Mouse (Mus musculus) embryonic facial prominence, embryonic 11.5 days (tissue): ENCODE results near the gene Zmym3. TPM values are rescaled to one million over a fixed set of nuclear protein-coding genes. Genes with fewer than 3 reads are reported as not detected.
A peak's percentile ranks its signal among the peaks of the same experiment; 100 is the strongest.

Source experiments
- ATAC-seq: fragments of 200-750 bp; cut with Nextera tagmentation; replicated peaks from 2 replicates; pipeline ENCODE4 v1.8.0; 2017; ENCODE audit warnings: low read depth; ENCODE audit not compliant: insufficient number of reproducible peaks, low FRiP score, low TSS enrichment
- DNase-seq: peaks from one replicate; pipeline ENCODE4 v3.0.0-alpha.2; 2015; ENCODE audit warnings: low spot score
- H3K27ac ChIP-seq: fragments of 300-500 bp; sonication (generic); replicated peaks from 2 replicates; pipeline ENCODE4 v1.5.1; 2014; ENCODE audit warnings: mild to moderate bottlenecking, low read depth, low read length, control low read depth
- H3K27me3 ChIP-seq: fragments of 300-500 bp; sonication (generic); 2 replicates; pipeline ENCODE4 v1.6.1; 2014; ENCODE audit warnings: mild to moderate bottlenecking, low read length, moderate library complexity, mixed read lengths; ENCODE audit not compliant: control insufficient read depth, insufficient read depth
- H3K36me3 ChIP-seq: fragments of 300-500 bp; sonication (generic); replicated peaks from 2 replicates; pipeline ENCODE4 v1.6.1; 2014; ENCODE audit warnings: low read depth, mild to moderate bottlenecking, low read length, moderate library complexity, mixed read lengths; ENCODE audit not compliant: control insufficient read depth, insufficient read depth
- H3K4me1 ChIP-seq: fragments of 300-500 bp; sonication (generic); 2 replicates; pipeline ENCODE4 v1.6.1; 2014; ENCODE audit warnings: low read length, mixed read lengths; ENCODE audit not compliant: control insufficient read depth, insufficient read depth
- H3K4me2 ChIP-seq: fragments of 300-500 bp; sonication (generic); 2 replicates; pipeline ENCODE4 v1.6.1; 2014; ENCODE audit warnings: low read depth, mild to moderate bottlenecking, control low read depth, low read length, moderate library complexity
- H3K4me3 ChIP-seq: fragments of 300-500 bp; sonication (generic); 2 replicates; pipeline ENCODE4 v1.5.1; 2014; ENCODE audit warnings: low read depth, low read length, control low read depth
- H3K9ac ChIP-seq: fragments of 300-500 bp; sonication (generic); replicated peaks from 2 replicates; pipeline ENCODE4 v1.6.1; 2014; ENCODE audit warnings: mild to moderate bottlenecking, control low read depth, low read length
- H3K9me3 ChIP-seq: fragments of 300-500 bp; sonication (generic); replicated peaks from 2 replicates; pipeline ENCODE4 v1.6.1; 2016; ENCODE audit warnings: mild to moderate bottlenecking, low read length, inconsistent platforms, mixed read lengths; ENCODE audit not compliant: control insufficient read depth
- WGBS: fragments of 180-500 bp; shearing (Covaris S2); extraction: QIAGEN DNeasy Blood & Tissue Kit; methylation state at CpG from one replicate; pipeline ENCODE4 v1.1.7; 2014; 5-methylcytosine and 5-hydroxymethylcytosine counted together
- polyA plus RNA-seq: library from polyadenylated mRNA; unstranded; fragments of >200 nt; fragmentation: Nextera tagmentation; extraction: Ambion mirVana; gene quantifications from 2 replicates; pipeline ENCODE4 v1.2.1, GENCODE M21; 2014

The Zmym3 gene
- polyA plus RNA-seq, 1 experiment from 2014 or later = 25.2 TPM

DNA sequence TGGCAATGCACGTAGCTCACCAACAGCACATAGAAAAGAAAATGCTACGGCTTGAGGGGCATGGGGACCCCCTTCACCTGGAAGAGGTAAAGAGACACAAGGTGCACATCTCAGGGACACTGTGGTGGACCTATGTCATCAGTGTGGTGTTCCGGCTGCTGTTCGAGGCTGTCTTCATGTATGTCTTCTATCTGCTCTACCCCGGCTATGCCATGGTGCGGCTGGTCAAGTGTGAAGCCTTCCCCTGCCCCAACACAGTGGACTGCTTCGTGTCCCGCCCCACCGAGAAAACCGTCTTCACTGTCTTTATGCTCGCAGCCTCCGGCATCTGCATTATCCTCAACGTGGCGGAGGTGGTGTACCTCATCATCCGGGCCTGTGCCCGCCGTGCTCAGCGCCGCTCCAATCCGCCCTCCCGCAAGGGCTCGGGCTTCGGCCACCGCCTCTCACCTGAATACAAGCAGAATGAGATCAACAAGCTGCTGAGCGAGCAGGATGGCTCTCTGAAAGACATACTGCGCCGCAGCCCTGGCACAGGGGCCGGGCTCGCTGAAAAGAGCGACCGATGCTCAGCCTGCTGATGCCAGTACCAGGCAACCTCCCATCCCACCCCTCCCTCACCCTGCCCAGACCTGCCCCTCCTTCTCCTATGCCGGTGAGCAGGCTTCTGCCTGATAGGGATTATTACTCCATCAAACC is 36.1 kb downstream of the Zmym3 start:
- Histone ChIP-seq H3K27ac (no peak overlapping the region), H3K4me1 (no peaks in the 10 kb centered on the region), H3K9ac (no peak overlapping the region), H3K4me2 (peak overlapping the region; percentile 34), H3K27me3 (peaks cover 23% of the 10 kb centered on the region), H3K36me3 (no peaks in the 10 kb centered on the region), H3K4me3 (0 out of 2 replicates have a peak overlapping the region, but pooled peaks have one; percentile 8), H3K9me3 (no peaks in the 10 kb centered on the region)
- ATAC-seq (no peak), DNase-seq (no peak)
- WGBS = 14% methylated on average over 32 of the region's 32 CpGs

DNA sequence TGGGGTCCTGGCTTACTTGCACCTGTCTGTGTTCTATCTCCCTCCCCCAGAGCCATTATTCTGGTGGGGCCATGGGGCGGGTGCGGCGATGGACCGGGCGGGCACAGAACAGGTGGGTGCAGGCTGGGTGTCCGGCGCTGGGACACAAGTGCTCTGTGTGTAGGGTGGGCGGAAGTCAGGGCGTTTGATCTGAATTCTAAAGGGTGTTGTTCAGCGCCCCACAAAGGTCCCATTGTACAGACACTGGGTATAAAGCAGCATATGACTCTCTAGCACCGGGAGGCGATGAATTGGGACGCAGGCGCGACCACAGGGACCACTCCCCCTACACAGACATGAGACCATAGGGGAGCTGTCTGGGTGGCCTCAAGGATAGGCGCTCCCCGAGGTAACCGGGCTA is 37.2 kb downstream of the Zmym3 start:
- Histone ChIP-seq H3K27ac (no peak overlapping the region), H3K27me3 (peaks cover 23% of the 10 kb centered on the region), H3K9me3 (no peaks in the 10 kb centered on the region), H3K9ac (no peak overlapping the region), H3K4me3 (no peak overlapping the region), H3K4me2 (no peak overlapping the region), H3K4me1 (no peaks in the 10 kb centered on the region), H3K36me3 (no peaks in the 10 kb centered on the region)
- 20% methylated on average over 18 of the region's 18 CpGs for WGBS
- ATAC-seq (no peak), DNase-seq (no peak)

DNA sequence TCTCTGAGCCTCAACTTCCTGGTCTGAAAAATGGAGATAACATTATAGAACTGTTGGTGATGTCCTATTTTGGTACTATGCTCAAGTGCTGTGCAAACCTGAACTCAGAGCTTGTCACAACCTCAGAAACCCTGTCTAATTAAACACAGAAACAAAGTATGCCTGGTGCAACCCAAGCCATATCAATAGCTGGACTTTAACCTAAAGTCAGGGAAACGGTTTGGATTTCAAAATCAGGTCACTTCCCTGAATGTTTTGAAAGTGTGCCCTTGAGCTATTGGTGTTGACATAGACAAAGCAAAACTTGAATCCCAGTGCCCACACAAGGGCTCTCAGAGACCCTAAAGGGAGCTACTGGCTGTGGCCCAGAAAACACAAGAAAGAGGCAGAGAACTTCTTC is 40.9 kb downstream of the Zmym3 start:
- no peak for DNase-seq
- Histone ChIP-seq H3K27ac (no peak overlapping the region), H3K9ac (no peak overlapping the region), H3K9me3 (no peaks in the 10 kb centered on the region), H3K4me3 (no peak overlapping the region), H3K27me3 (peaks cover 16% of the 10 kb centered on the region), H3K4me2 (no peak overlapping the region), H3K36me3 (no peaks in the 10 kb centered on the region), H3K4me1 (no peaks in the 10 kb centered on the region)
- ATAC-seq = no peak
- WGBS = 56% methylated on average over 1 of the region's 1 CpGs

DNA sequence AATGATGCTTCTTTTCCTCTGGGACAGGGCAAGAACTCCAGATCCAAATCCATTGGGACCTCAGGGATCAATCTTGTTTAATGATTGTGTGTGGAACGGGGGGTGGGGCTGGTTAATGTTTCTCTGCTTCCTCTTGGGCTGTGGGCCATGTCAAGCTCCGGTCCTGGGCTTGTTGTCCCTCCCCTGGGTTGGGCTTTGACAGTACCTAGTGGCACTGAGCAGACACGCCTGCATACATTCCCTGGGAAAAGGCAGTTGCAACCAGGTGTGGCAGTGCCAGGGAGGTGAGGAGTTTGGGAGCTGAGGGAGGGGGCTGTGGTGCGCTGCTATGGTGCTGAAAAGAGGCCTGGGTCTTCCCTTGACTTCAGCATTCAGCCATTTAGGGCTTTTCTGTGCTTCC is 43.6 kb downstream of the Zmym3 start:
- 72% methylated on average over 4 of the region's 4 CpGs for WGBS
- Histone ChIP-seq H3K9ac (no peak overlapping the region), H3K4me1 (no peaks in the 10 kb centered on the region), H3K4me2 (no peak overlapping the region), H3K27me3 (no peaks in the 10 kb centered on the region), H3K27ac (no peak overlapping the region), H3K9me3 (no peaks in the 10 kb centered on the region), H3K36me3 (no peaks in the 10 kb centered on the region), H3K4me3 (no peak overlapping the region)
- no peak for DNase-seq
- ATAC-seq = no peak

DNA sequence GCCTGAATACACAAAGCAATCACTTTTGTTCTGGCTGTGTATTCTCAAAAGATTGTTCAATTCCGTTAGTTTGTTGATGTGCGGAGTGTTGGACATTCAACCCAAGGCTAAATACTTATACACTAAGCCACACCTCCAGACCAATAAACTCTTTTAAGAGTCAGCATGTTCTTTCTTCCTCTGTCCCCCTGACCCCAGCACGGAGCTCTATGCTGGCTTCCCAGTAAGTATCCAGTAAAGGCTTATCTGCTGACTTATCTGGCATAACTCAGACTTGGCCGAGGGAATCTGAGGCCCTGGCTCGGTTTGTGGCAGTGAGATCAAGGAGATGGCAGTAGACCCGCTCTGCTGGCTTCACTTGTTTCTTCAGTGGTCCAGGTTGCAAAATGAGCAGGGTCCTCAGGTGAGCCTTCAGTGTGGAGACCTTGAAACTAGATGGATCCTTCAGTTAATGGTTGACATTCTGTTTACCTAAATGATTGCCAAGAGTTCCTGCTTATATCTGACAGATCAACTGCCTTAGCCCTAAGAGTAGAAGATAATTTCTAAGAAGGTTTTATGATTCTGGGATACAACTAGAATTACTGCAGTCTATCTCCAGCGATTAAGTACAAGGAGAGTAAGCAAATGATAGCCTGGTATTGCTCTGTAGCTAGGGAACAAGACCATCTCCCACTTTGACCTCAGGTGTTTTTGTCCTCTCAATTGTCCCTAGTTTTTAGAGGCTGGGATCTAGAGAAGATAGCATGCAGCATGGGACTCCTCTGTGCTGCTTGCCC is 44.3 kb downstream of the Zmym3 start, which contains the start of gene Gjb1:
Gene Gjb1, plus strand, starts transcription at position 189 of the 779 bp plus-strand sequence.
- no peaks in the 10 kb centered on the region for H3K36me3 ChIP-seq
- no peak within 1 kb of the TSS for H3K4me3 ChIP-seq
- H3K4me2 ChIP-seq = no peak within 1 kb of the TSS
- no peaks in the 10 kb centered on the region for H3K9me3 ChIP-seq
- no peak within 1 kb of the TSS for H3K27ac ChIP-seq
- 73% methylated on average over 7 of the region's 7 CpGs for WGBS
- H3K4me1 ChIP-seq = no peaks in the 10 kb centered on the region
- DNase-seq (no peak), ATAC-seq (no peak)
- H3K9ac ChIP-seq = no peak within 1 kb of the TSS
- no peaks in the 10 kb centered on the region for H3K27me3 ChIP-seq

DNA sequence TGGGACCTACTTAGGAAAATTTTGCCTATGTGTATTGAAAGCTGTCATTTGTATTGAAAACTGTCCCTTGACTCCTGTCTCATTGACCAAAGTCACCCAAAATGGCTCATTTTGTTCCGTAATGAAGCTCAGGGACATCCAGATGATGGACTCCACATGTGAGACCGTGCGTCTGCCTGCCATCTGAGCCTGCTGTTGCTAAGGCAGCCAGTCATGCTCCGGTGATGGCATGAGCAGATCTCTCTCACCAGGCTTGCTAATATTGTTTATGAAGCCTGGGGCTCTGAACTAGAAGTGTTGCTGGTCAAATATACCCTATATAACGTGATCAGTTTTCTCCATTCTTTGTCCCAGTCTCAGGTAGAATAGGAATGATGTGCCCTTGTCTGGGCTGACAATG is 47.7 kb downstream of the Zmym3 start:
- no peak overlapping the region for H3K9ac ChIP-seq
- WGBS = 55% methylated on average over 5 of the region's 5 CpGs
- no peak overlapping the region for H3K27ac ChIP-seq
- no peak overlapping the region for H3K4me2 ChIP-seq
- DNase-seq (no peak), ATAC-seq (no peak)
- H3K27me3 ChIP-seq = no peaks in the 10 kb centered on the region
- H3K4me1 ChIP-seq = no peaks in the 10 kb centered on the region
- no peak overlapping the region for H3K4me3 ChIP-seq
- no peaks in the 10 kb centered on the region for H3K36me3 ChIP-seq
- H3K9me3 ChIP-seq = no peaks in the 10 kb centered on the region

DNA sequence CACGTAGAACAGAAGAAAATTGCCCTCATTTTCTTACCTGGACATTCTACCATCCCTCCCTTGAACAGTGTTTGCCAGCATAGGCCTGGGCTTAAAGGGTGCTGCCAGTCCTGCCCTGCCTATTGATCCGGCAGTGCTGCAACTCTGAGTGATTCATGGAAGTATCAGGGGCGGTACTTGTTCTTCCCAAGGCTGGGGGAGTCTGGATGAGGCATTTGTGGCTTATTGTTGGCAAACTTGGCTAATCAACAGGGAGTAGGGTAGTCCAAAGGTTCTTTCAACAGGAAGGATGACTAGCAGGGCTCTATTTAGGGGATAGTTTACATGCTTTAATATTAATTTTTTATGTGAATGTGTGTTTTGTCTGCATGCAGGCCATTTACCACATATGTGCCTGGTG is 50.1 kb downstream of the Zmym3 start:
- Histone ChIP-seq H3K27me3 (no peaks in the 10 kb centered on the region), H3K9ac (no peak overlapping the region), H3K36me3 (no peaks in the 10 kb centered on the region), H3K4me1 (no peaks in the 10 kb centered on the region), H3K4me3 (no peak overlapping the region), H3K9me3 (no peaks in the 10 kb centered on the region), H3K27ac (no peak overlapping the region), H3K4me2 (no peak overlapping the region)
- DNase-seq = no peak
- WGBS = 61% methylated on average over 3 of the region's 3 CpGs
- no peak for ATAC-seq

DNA sequence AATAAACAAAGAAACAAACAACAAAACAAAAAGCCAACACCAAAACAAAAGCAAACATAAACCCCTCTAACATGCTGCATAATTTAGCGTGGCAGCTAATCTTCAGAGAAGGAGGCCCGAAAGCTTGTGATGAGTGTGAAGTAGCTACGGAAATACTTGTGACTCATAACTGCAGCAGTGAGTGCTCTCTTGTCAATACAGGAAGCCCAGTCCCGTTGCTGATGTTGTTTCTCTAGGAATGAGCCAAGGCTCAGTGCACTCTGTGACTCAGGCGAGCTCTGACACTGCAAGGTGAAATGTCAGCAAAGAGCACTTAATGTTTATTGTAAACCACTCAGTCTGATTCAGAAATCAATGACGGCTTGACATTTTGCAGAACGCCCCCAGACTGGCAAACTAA is 51.6 kb downstream of the Zmym3 start:
- H3K4me3 ChIP-seq = no peak overlapping the region
- WGBS = 66% methylated on average over 7 of the region's 7 CpGs
- H3K27me3 ChIP-seq = no peaks in the 10 kb centered on the region
- H3K36me3 ChIP-seq = no peaks in the 10 kb centered on the region
- H3K9me3 ChIP-seq = no peaks in the 10 kb centered on the region
- no peak overlapping the region for H3K4me2 ChIP-seq
- DNase-seq (no peak), ATAC-seq (no peak)
- no peak overlapping the region for H3K27ac ChIP-seq
- no peak overlapping the region for H3K9ac ChIP-seq
- H3K4me1 ChIP-seq = no peaks in the 10 kb centered on the region
